Mouse (Mus musculus) forebrain, embryonic 10.5 days (tissue): ENCODE measurements at regions not wholly inside any gene's neighbourhood (a gene's known extent, or its start where the extent isn't known, plus 50 kb on each side); places are given as distances from the start of the nearest gene placed in this dataset.

Experiments
- DNase-seq: peaks from one replicate; pipeline ENCODE4 v3.0.0-alpha.2; 2017; ENCODE audit warnings: low spot score; ENCODE audit errors: extremely low spot score
- H3K27ac ChIP-seq: fragments of 300-500 bp; sonication (generic); 2 replicates; pipeline ENCODE4 v1.5.1; 2016; ENCODE audit warnings: mild to moderate bottlenecking
- H3K27me3 ChIP-seq: fragments of 300-500 bp; sonication (generic); 2 replicates; pipeline ENCODE4 v1.6.1; 2016; ENCODE audit warnings: mild to moderate bottlenecking; ENCODE audit not compliant: poor library complexity, severe bottlenecking
- H3K36me3 ChIP-seq: fragments of 300-500 bp; sonication (generic); replicated peaks from 2 replicates; pipeline ENCODE4 v1.6.1; 2016; ENCODE audit warnings: mild to moderate bottlenecking, moderate library complexity
- H3K4me1 ChIP-seq: fragments of 300-500 bp; sonication (generic); 2 replicates; pipeline ENCODE4 v1.6.1; 2016
- H3K4me3 ChIP-seq: fragments of 300-500 bp; sonication (generic); 2 replicates; pipeline ENCODE4 v1.5.1; 2016; ENCODE audit warnings: mild to moderate bottlenecking, moderate library complexity
- H3K9me3 ChIP-seq: fragments of 300-500 bp; sonication (generic); 2 replicates; pipeline ENCODE4 v1.6.1; 2016; ENCODE audit warnings: mild to moderate bottlenecking, moderate library complexity
- WGBS: fragments of 180-500 bp; shearing (Covaris S2); methylation state at CpG from one replicate; pipeline ENCODE4 v1.1.7; 2016; 5-methylcytosine and 5-hydroxymethylcytosine counted together

- no peak for DNase-seq
- H3K27me3 ChIP-seq, result no peaks in the 10 kb centered on the region
- H3K9me3 ChIP-seq, result no peaks in the 10 kb centered on the region
- no peaks in the 10 kb centered on the region for H3K4me1 ChIP-seq
- no peaks in the 10 kb centered on the region for H3K36me3 ChIP-seq
- H3K4me3 ChIP-seq, result no peak overlapping the region
- WGBS, result 84% methylated on average over 6 of the region's 6 CpGs
- H3K27ac ChIP-seq, result no peak overlapping the region
Measured at GRCm38 (mm10) chr12:107608966-107609365, 120.5 kb downstream of the 3110018I06Rik start.

GRCm38 (mm10) chr12:107609986-107610385, 121.6 kb downstream of the 3110018I06Rik start:
- Histone ChIP-seq H3K4me3 (no peak overlapping the region), H3K36me3 (no peaks in the 10 kb centered on the region), H3K27ac (no peak overlapping the region), H3K27me3 (no peaks in the 10 kb centered on the region), H3K4me1 (no peaks in the 10 kb centered on the region), H3K9me3 (no peaks in the 10 kb centered on the region)
- WGBS, result 89% methylated on average over 4 of the region's 4 CpGs
- no peak for DNase-seq

- no peak overlapping the region for H3K4me3 ChIP-seq
- no peaks in the 10 kb centered on the region for H3K27me3 ChIP-seq
- 0 out of 2 replicates have a peak overlapping the region, but pooled peaks have one; percentile 6 for H3K27ac ChIP-seq
- WGBS, result 83% methylated on average over 16 of the region's 16 CpGs
- H3K36me3 ChIP-seq, result no peaks in the 10 kb centered on the region
- DNase-seq, result no peak
- H3K9me3 ChIP-seq, result no peaks in the 10 kb centered on the region
- H3K4me1 ChIP-seq, result no peaks in the 10 kb centered on the region
Measured at GRCm38 (mm10) chr12:107617212-107617994, 129.0 kb downstream of the 3110018I06Rik start.

- no peaks in the 10 kb centered on the region for H3K27me3 ChIP-seq
- no peak overlapping the region for H3K4me3 ChIP-seq
- 89% methylated on average over 3 of the region's 3 CpGs for WGBS
- DNase-seq, result no peak
- no peaks in the 10 kb centered on the region for H3K9me3 ChIP-seq
- H3K27ac ChIP-seq, result no peak overlapping the region
- no peaks in the 10 kb centered on the region for H3K36me3 ChIP-seq
- 0 out of 2 replicates have a peak, but pooled peaks cover 3% of the 10 kb centered on the region for H3K4me1 ChIP-seq
Measured at GRCm38 (mm10) chr12:107624446-107624845, 136.0 kb downstream of the 3110018I06Rik start.

GRCm38 (mm10) chr12:107648008-107648407, 159.6 kb downstream of the 3110018I06Rik start:
- WGBS, result 94% methylated on average over 9 of the region's 9 CpGs
- peaks cover 14% of the 10 kb centered on the region for H3K4me1 ChIP-seq
- DNase-seq, result no peak
- no peaks in the 10 kb centered on the region for H3K27me3 ChIP-seq
- no peaks in the 10 kb centered on the region for H3K36me3 ChIP-seq
- H3K9me3 ChIP-seq, result no peaks in the 10 kb centered on the region
- H3K27ac ChIP-seq, result no peak overlapping the region
- no peak overlapping the region for H3K4me3 ChIP-seq

- Histone ChIP-seq H3K4me3 (no peak overlapping the region), H3K4me1 (peaks cover 35% of the 10 kb centered on the region), H3K36me3 (no peaks in the 10 kb centered on the region), H3K27ac (peak overlapping the region; percentile 76), H3K9me3 (no peaks in the 10 kb centered on the region), H3K27me3 (no peaks in the 10 kb centered on the region)
- DNase-seq, result peak; percentile 22
- 45% methylated on average over 3 of the region's 3 CpGs for WGBS
Measured at GRCm38 (mm10) chr12:107652126-107652728, 163.8 kb downstream of the 3110018I06Rik start.

GRCm38 (mm10) chr12:107653131-107653530, 164.7 kb downstream of the 3110018I06Rik start:
- Histone ChIP-seq H3K4me3 (no peak overlapping the region), H3K36me3 (no peaks in the 10 kb centered on the region), H3K9me3 (no peaks in the 10 kb centered on the region), H3K27ac (peak overlapping the region; percentile 76), H3K27me3 (no peaks in the 10 kb centered on the region), H3K4me1 (peaks cover 39% of the 10 kb centered on the region)
- peak; percentile 50 for DNase-seq
- WGBS, result 31% methylated on average over 7 of the region's 7 CpGs

- H3K27me3 ChIP-seq, result peaks cover 14% of the 10 kb centered on the region; the same call in 1 of the 2 replicates
- H3K4me1 ChIP-seq, result peaks cover 53% of the 10 kb centered on the region
- no peaks in the 10 kb centered on the region for H3K36me3 ChIP-seq
- peak overlapping the region; percentile 62 for H3K27ac ChIP-seq
- no peak for DNase-seq
- H3K4me3 ChIP-seq, result no peak overlapping the region
- no peaks in the 10 kb centered on the region for H3K9me3 ChIP-seq
- 69% methylated on average over 5 of the region's 5 CpGs for WGBS
Measured at GRCm38 (mm10) chr12:107656846-107657245, 168.4 kb downstream of the 3110018I06Rik start.

GRCm38 (mm10) chr12:107658241-107658640, 169.8 kb downstream of the 3110018I06Rik start:
- no peak for DNase-seq
- H3K27ac ChIP-seq, result no peak overlapping the region
- H3K4me1 ChIP-seq, result peaks cover 53% of the 10 kb centered on the region

GRCm38 (mm10) chr12:107658821-107659220, 170.4 kb downstream of the 3110018I06Rik start:
- peaks cover 53% of the 10 kb centered on the region for H3K4me1 ChIP-seq
- DNase-seq, result no peak
- no peak overlapping the region for H3K27ac ChIP-seq
- peaks cover 14% of the 10 kb centered on the region; the same call in 1 of the 2 replicates for H3K27me3 ChIP-seq
- WGBS, result 76% methylated on average over 9 of the region's 9 CpGs
- no peak overlapping the region for H3K4me3 ChIP-seq
- no peaks in the 10 kb centered on the region for H3K36me3 ChIP-seq
- no peaks in the 10 kb centered on the region for H3K9me3 ChIP-seq

More at GRCm38 (mm10) chr12:107658241-107658640, 169.8 kb downstream of the 3110018I06Rik start:
- no peak overlapping the region for H3K4me3 ChIP-seq
- no peaks in the 10 kb centered on the region for H3K9me3 ChIP-seq
- no peaks in the 10 kb centered on the region for H3K36me3 ChIP-seq
- WGBS, result 90% methylated on average over 12 of the region's 12 CpGs
- peaks cover 14% of the 10 kb centered on the region; the same call in 1 of the 2 replicates for H3K27me3 ChIP-seq

GRCm38 (mm10) chr12:107662624-107663023, 174.2 kb downstream of the 3110018I06Rik start:
- 3% methylated on average over 1 of the region's 1 CpGs for WGBS
- DNase-seq, result peak; percentile 42

GRCm38 (mm10) chr12:107667836-107668235, 179.4 kb downstream of the 3110018I06Rik start:
- WGBS, result 84% methylated on average over 3 of the region's 3 CpGs
- H3K4me1 ChIP-seq, result peaks cover 26% of the 10 kb centered on the region
- no peaks in the 10 kb centered on the region for H3K9me3 ChIP-seq
- no peaks in the 10 kb centered on the region for H3K36me3 ChIP-seq
- no peak for DNase-seq
- H3K27me3 ChIP-seq, result no peaks in the 10 kb centered on the region
- no peak overlapping the region for H3K4me3 ChIP-seq
- H3K27ac ChIP-seq, result no peak overlapping the region

More at GRCm38 (mm10) chr12:107662624-107663023, 174.2 kb downstream of the 3110018I06Rik start:
- no peaks in the 10 kb centered on the region for H3K9me3 ChIP-seq
- H3K27me3 ChIP-seq, result peaks cover 14% of the 10 kb centered on the region; the same call in 1 of the 2 replicates
- no peak overlapping the region for H3K27ac ChIP-seq
- H3K4me1 ChIP-seq, result peaks cover 40% of the 10 kb centered on the region
- H3K4me3 ChIP-seq, result no peak overlapping the region
- no peaks in the 10 kb centered on the region for H3K36me3 ChIP-seq

GRCm38 (mm10) chr12:107669046-107669445, 180.6 kb downstream of the 3110018I06Rik start:
- Histone ChIP-seq H3K4me1 (peaks cover 14% of the 10 kb centered on the region), H3K27me3 (no peaks in the 10 kb centered on the region), H3K36me3 (no peaks in the 10 kb centered on the region), H3K9me3 (no peaks in the 10 kb centered on the region), H3K27ac (no peak overlapping the region), H3K4me3 (no peak overlapping the region)
- 67% methylated on average over 5 of the region's 5 CpGs for WGBS
- no peak for DNase-seq
